Mouse (Mus musculus): ENCODE measurements around the gene Sept6.
A peak's percentile ranks its signal among the peaks of the same experiment; 100 is the strongest.

The Sept6 gene

GRCm38 (mm10) chrX:36864609-36865328 lies 126.8 kb downstream of the Sept6 start:
- DNase-seq (ENCODE audit: low read depth, low spot score): no peak

- DNase-seq (ENCODE audit: low read depth, low spot score): peak; percentile 68
Observed at GRCm38 (mm10) chrX:36863766-36864608, 127.6 kb downstream of the Sept6 start.

Measured in telencephalon, adult 2 months (tissue).